Mouse (Mus musculus) lung, postnatal 0 days (tissue): ENCODE results near the gene Otud7b.

ENCODE experiments used
- CTCF ChIP-seq: IDR thresholded peaks from 2 replicates; pipeline ENCODE4 v1.5.1; 2016; ENCODE audit warnings: antibody characterized with exemption, mild to moderate bottlenecking
- EP300 ChIP-seq: IDR thresholded peaks from 2 replicates; pipeline ENCODE4 v1.6.1; 2016; ENCODE audit warnings: antibody characterized with exemption, mild to moderate bottlenecking, control low read depth

DNA sequence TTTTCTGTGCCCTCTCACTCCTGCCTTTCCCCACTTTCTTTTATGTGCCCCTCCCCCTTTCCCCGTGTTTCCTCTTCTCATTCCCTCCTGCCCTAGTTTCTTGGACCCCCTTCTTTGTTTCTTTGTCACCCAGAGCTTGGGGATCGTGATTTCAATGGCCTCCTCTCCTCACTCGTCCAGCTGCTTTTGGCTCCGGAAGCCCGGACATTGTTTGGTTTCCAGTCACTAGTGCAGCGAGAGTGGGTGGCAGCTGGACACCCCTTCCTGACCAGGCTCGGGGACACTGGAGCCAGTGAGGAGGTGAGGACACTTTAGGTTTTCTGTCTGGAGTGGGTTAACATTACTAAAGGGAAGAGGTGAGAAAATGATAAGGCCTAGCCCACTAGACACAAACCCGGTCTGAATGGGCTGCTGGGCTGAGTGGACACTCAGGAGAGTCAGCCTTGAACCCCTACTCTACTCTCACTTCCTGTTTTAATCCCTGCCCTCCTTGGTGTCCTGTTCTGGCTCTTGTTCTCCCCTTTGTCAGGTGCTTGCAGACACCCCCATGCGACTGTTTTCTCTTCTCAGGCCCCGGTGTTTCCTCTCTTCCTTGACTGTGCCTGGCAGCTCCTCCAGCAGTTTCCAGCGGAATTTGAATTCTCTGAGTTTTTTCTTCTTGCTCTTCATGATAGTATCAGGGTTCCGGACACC lies 64.3 kb downstream of the Otud7b start:
- TF ChIP-seq CTCF (no peak), EP300 (no peak)
